ENCODE assay signal across 8 mouse cellular contexts in genomic region chr7:19271238-19272172, GRCm38 (mm10). TPM values are rescaled to one million over a fixed set of nuclear protein-coding genes. Genes with fewer than 3 reads are reported as not detected.
DNase-seq lines count a peak whose midpoint lies in the region; ATAC-seq lines count a peak whose summit lies in the region.

Vasp (minus strand) TSS chr7:19271817.

- peak within 1 kb of the TSS; percentile 94 for H3K9ac ChIP-seq in hindbrain, embryonic 12.5 days

- DNase-seq in R1 (ENCODE audit: low read depth, low spot score): peak; percentile 93
- DNase-seq in cerebellum, postnatal 14 days: peak; percentile 83 to 85
- peak; percentile 69 for DNase-seq in frontal cortex, postnatal 14 days (ENCODE audit: low spot score in 2 of 2)
- peak; percentile 76 to 85 for DNase-seq in layer of hippocampus, postnatal 14 days (ENCODE audit: low spot score in 2 of 2)
- peak; percentile 87 for DNase-seq in lung, postnatal 14 days
- DNase-seq in ovary, postnatal 36 days (ENCODE audit: low spot score): peak; percentile 80
- peak; percentile 87 for DNase-seq in thymus, postnatal 25 days

- ATAC-seq in hindbrain, embryonic 12.5 days (ENCODE audit: low FRiP score): peak; percentile 81

- peak within 1 kb of the TSS; percentile 97 for H3K4me3 ChIP-seq in hindbrain, embryonic 12.5 days

- no peaks in the 10 kb centered on the region for H3K36me3 ChIP-seq in hindbrain, embryonic 12.5 days

- under 1% methylated on average over 60 of the region's 62 CpGs for WGBS in hindbrain, embryonic 12.5 days

- peak within 1 kb of the TSS; percentile 92 for H3K4me2 ChIP-seq in hindbrain, embryonic 12.5 days (replicated peaks)

- H3K9me3 ChIP-seq in hindbrain, embryonic 12.5 days (replicated peaks): no peaks in the 10 kb centered on the region

- peaks cover 23% of the 10 kb centered on the region for H3K4me1 ChIP-seq in hindbrain, embryonic 12.5 days

- peaks cover 5% of the 10 kb centered on the region for H3K27me3 ChIP-seq in hindbrain, embryonic 12.5 days

- peak within 1 kb of the TSS; percentile 86 for H3K27ac ChIP-seq in hindbrain, embryonic 12.5 days

RNA-seq across cellular contexts. Expression of gene Vasp, which starts in this region (rescaled TPM):
- 52.7 and 60.3 TPM in 2 replicates for polyA plus RNA-seq in hindbrain, embryonic 12.5 days (2016; fragmentation: Nextera tagmentation; extraction: Ambion mirVana)
- total RNA-seq in layer of hippocampus, postnatal 14 days (2021): 10 to 100 TPM; 23.2 to 24.2 TPM

Comparison
In these comparisons a context has a peak if more than half of its experiments do, and no peak if none do; other contexts are left out.
1. Peak in every context shown above with its lines: DNase-seq, ATAC-seq, H3K4me3 ChIP-seq and H3K27ac ChIP-seq.